Mouse (Mus musculus) embryonic fibroblast, embryonic 13.5 days (primary cell): ENCODE measurements around the gene Gm10778.

Experiments
- CTCF ChIP-seq: IDR thresholded peaks from 2 replicates; pipeline ENCODE4 v1.5.1; 2011; ENCODE audit warnings: mild to moderate bottlenecking, control low read depth, low read length, moderate library complexity, borderline replicate concordance; ENCODE audit not compliant: insufficient read depth
- POLR2A ChIP-seq: IDR thresholded peaks from 2 replicates; pipeline ENCODE4 v1.6.1; 2011; ENCODE audit warnings: low read depth, mild to moderate bottlenecking, control low read depth, low read length, moderate library complexity

DNA sequence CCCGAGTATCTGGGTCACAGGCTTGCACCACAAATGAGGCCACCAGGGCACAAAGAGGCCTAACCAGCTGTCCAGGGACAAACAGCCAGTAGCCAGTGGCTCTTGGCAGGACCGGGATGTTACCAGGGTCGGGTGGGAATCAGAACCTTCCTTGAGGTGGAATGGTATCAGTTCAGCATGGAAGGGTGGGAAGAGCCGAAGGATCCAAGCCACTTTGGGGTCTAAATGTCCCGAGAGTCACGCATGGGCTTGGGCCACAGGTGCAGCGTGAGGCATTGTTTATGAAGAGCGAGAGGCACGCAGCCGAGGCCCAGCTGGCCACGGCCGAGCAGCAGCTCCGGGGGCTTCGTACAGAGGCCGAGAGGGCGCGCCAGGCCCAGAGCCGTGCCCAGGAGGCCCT is 4.1 kb upstream of the Gm10778 start:
- TF ChIP-seq CTCF (no peak), POLR2A (no peak)
